Mouse (Mus musculus) midbrain, embryonic 11.5 days (tissue): ENCODE measurements around the gene Spata46. TPM values are rescaled to one million over a fixed set of nuclear protein-coding genes. Genes with fewer than 3 reads are reported as not detected.

Experiments
- ATAC-seq: fragments of 200-750 bp; cut with Nextera tagmentation; 2 replicates; pipeline ENCODE4 v1.8.0; 2017; ENCODE audit warnings: moderate TSS enrichment, moderate library complexity; ENCODE audit not compliant: low FRiP score
- DNase-seq: peaks from one replicate; pipeline ENCODE4 v3.0.0; 2015; ENCODE audit warnings: low spot score; ENCODE audit errors: missing footprints
- H3K27ac ChIP-seq: fragments of 300-500 bp; sonication (generic); 2 replicates; pipeline ENCODE4 v1.5.1; 2014; ENCODE audit warnings: low read depth, low read length
- H3K27me3 ChIP-seq: fragments of 300-500 bp; sonication (generic); 2 replicates; pipeline ENCODE4 v1.6.1; 2014; ENCODE audit warnings: mild to moderate bottlenecking, low read length, moderate library complexity, mixed read lengths; ENCODE audit not compliant: control insufficient read depth, insufficient read depth
- H3K36me3 ChIP-seq: fragments of 300-500 bp; sonication (generic); 2 replicates; pipeline ENCODE4 v1.6.1; 2014; ENCODE audit warnings: mild to moderate bottlenecking, low read length, moderate library complexity, mixed read lengths; ENCODE audit not compliant: control insufficient read depth, insufficient read depth
- H3K4me1 ChIP-seq: fragments of 300-500 bp; sonication (generic); 2 replicates; pipeline ENCODE4 v1.6.1; 2014; ENCODE audit warnings: low read length; ENCODE audit not compliant: control insufficient read depth, insufficient read depth
- H3K4me2 ChIP-seq: fragments of 300-500 bp; sonication (generic); 2 replicates; pipeline ENCODE4 v1.6.1; 2014; ENCODE audit warnings: mild to moderate bottlenecking, moderate library complexity
- H3K4me3 ChIP-seq: fragments of 300-500 bp; sonication (generic); 2 replicates; pipeline ENCODE4 v1.5.1; 2014; ENCODE audit warnings: low read depth, low read length
- H3K9ac ChIP-seq: fragments of 300-500 bp; sonication (generic); 2 replicates; pipeline ENCODE4 v1.6.1; 2014; ENCODE audit warnings: low read length
- H3K9me3 ChIP-seq: fragments of 300-500 bp; sonication (generic); 2 replicates; pipeline ENCODE4 v1.6.1; 2016; ENCODE audit warnings: low read length; ENCODE audit not compliant: control insufficient read depth
- WGBS: fragments of 180-500 bp; shearing (Covaris S2); extraction: QIAGEN DNeasy Blood & Tissue Kit; methylation state at CpG from one replicate; pipeline ENCODE4 v1.1.7; 2014; 5-methylcytosine and 5-hydroxymethylcytosine counted together
- polyA plus RNA-seq: library from polyadenylated mRNA; unstranded; fragments of >200 nt; fragmentation: Nextera tagmentation; extraction: Ambion mirVana; gene quantifications from 2 replicates; pipeline ENCODE4 v1.2.1, GENCODE M21; 2014

The Spata46 gene
- polyA plus RNA-seq, 1 experiment from 2014 or later, result 0.90 TPM

- ATAC-seq (peak; percentile 61; the same call in 1 of the 2 replicates), DNase-seq (peak; percentile 89)
- Histone ChIP-seq H3K4me2 (no peak overlapping the region), H3K36me3 (no peaks in the 10 kb centered on the region), H3K4me1 (peaks cover 3% of the 10 kb centered on the region; the same call in 1 of the 2 replicates), H3K27ac (no peak overlapping the region; the same call in 1 of the 2 replicates), H3K9ac (no peak overlapping the region), H3K27me3 (no peaks in the 10 kb centered on the region), H3K4me3 (no peak overlapping the region), H3K9me3 (no peaks in the 10 kb centered on the region)
- whole genome bisulfite sequencing, result 61% methylated on average over 15 of the region's 15 CpGs
Observed at GRCm38 (mm10) chr1:170294786-170295570, 13.6 kb upstream of the Spata46 start.

DNA sequence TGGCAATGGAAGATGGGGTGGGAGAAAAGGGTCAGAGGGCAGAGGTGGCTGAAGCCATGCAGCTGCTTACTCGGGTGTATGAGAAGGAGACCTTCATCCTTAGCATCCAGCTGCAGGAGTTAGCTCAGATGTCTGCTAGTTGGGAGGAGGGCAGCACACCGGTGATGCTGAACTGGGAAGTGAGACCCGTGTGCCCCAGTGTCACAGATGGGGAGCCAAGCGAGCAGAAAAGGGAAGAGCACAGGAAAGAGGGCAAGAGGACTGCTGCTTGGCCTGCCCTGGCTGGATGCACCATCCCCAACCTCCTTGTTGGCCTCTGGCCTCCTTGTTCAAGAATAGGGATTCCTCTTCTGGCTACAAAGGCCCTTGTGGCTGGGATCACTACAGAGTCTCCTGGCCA, 9.1 kb upstream of the Spata46 start:
- Histone ChIP-seq H3K36me3 (no peaks in the 10 kb centered on the region), H3K4me2 (no peak overlapping the region), H3K4me1 (peaks cover 3% of the 10 kb centered on the region; the same call in 1 of the 2 replicates), H3K27me3 (no peaks in the 10 kb centered on the region), H3K27ac (no peak overlapping the region), H3K4me3 (no peak overlapping the region), H3K9ac (no peak overlapping the region), H3K9me3 (no peaks in the 10 kb centered on the region)
- WGBS, result 82% methylated on average over 4 of the region's 4 CpGs
- ATAC-seq (no peak), DNase-seq (no peak)

DNA sequence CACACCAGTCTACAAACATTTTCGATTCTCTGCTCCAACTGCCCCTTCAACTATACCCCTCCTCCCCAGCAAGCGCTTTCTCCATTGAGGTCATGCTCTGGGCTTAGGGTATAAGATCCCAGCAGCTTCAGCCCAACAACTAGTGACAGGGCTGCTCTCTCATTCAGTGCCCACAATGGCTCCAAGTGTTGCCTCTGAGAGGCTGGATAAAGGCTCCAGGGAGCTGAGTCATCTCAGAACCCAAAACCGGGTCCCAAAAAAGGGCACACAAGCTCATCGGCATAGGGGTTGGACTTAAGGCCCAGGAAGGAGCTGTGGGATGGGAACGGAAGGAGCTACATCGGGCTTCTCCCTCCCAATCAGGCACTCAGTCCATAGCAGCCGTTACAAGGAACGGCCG, 6.9 kb upstream of the Spata46 start:
- Histone ChIP-seq H3K36me3 (no peaks in the 10 kb centered on the region), H3K27ac (no peak overlapping the region), H3K9ac (no peak overlapping the region), H3K9me3 (no peaks in the 10 kb centered on the region), H3K4me2 (no peak overlapping the region), H3K4me1 (no peaks in the 10 kb centered on the region), H3K27me3 (no peaks in the 10 kb centered on the region), H3K4me3 (no peak overlapping the region)
- DNase-seq (no peak), ATAC-seq (no peak)
- 95% methylated on average over 9 of the region's 9 CpGs for WGBS

DNA sequence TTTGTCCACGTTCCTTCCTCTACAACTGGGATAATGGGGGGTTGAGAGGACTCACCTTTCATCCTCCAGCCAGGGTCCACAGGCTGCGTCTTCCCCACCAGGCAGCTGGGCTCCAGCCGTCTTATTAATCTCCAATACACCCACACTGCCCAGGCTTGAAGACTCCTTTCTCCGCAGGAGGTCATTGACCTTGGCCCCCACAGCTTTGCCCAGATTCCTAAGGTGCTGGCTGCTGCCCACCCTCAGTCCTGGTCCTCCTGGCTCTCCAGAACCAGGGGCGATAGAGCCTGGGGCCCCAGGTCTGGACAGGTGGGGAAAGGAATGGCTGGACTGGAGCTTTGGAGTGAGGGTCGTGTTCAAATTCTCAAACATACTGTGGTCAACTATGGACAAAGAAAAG, 6.1 kb upstream of the Spata46 start:
- Histone ChIP-seq H3K27ac (no peak overlapping the region), H3K36me3 (no peaks in the 10 kb centered on the region), H3K27me3 (no peaks in the 10 kb centered on the region), H3K4me1 (no peaks in the 10 kb centered on the region), H3K9ac (no peak overlapping the region), H3K4me2 (no peak overlapping the region), H3K4me3 (no peak overlapping the region), H3K9me3 (no peaks in the 10 kb centered on the region)
- ATAC-seq, result no peak
- no peak for DNase-seq
- WGBS, result 66% methylated on average over 6 of the region's 6 CpGs

GRCm38 (mm10) chr1:170303103-170303502, 5.5 kb upstream of the Spata46 start:
- DNase-seq, result peak; percentile 88
- no peak for ATAC-seq
- WGBS, result 38% methylated on average over 6 of the region's 6 CpGs
- Histone ChIP-seq H3K4me2 (no peak overlapping the region), H3K4me3 (no peak overlapping the region), H3K9me3 (no peaks in the 10 kb centered on the region), H3K27me3 (no peaks in the 10 kb centered on the region), H3K9ac (no peak overlapping the region), H3K4me1 (no peaks in the 10 kb centered on the region), H3K27ac (no peak overlapping the region), H3K36me3 (no peaks in the 10 kb centered on the region)

GRCm38 (mm10) chr1:170305002-170305401, 3.6 kb upstream of the Spata46 start:
- H3K9ac ChIP-seq, result no peak overlapping the region
- H3K4me3 ChIP-seq, result no peak overlapping the region
- DNase-seq, result no peak
- 93% methylated on average over 10 of the region's 10 CpGs for WGBS
- H3K4me1 ChIP-seq, result no peaks in the 10 kb centered on the region
- H3K4me2 ChIP-seq, result no peak overlapping the region
- no peak for ATAC-seq
- H3K36me3 ChIP-seq, result no peaks in the 10 kb centered on the region
- H3K27me3 ChIP-seq, result no peaks in the 10 kb centered on the region
- no peak overlapping the region for H3K27ac ChIP-seq
- no peaks in the 10 kb centered on the region for H3K9me3 ChIP-seq

- DNase-seq (no peak), ATAC-seq (no peak)
- no peak within 1 kb of the TSS for H3K27ac ChIP-seq
- no peaks in the 10 kb centered on the region for H3K9me3 ChIP-seq
- 92% methylated on average over 4 of the region's 4 CpGs for WGBS
- H3K9ac ChIP-seq, result no peak within 1 kb of the TSS
- H3K4me2 ChIP-seq, result no peak within 1 kb of the TSS
- H3K36me3 ChIP-seq, result no peaks in the 10 kb centered on the region
- no peaks in the 10 kb centered on the region for H3K4me1 ChIP-seq
- no peaks in the 10 kb centered on the region for H3K27me3 ChIP-seq
- no peak within 1 kb of the TSS for H3K4me3 ChIP-seq
Observed at GRCm38 (mm10) chr1:170306232-170306631, 2.4 kb upstream of the Spata46 start, which contains the start of gene Gm7694. TSS of gene Gm7694 (minus strand) at chr1:170306332.

- H3K36me3 ChIP-seq, result no peaks in the 10 kb centered on the region
Observed at GRCm38 (mm10) chr1:170311431-170311830, 2.8 kb downstream of the Spata46 start.

GRCm38 (mm10) chr1:170322046-170322445, 13.4 kb downstream of the Spata46 start:
- DNase-seq (no peak), ATAC-seq (no peak)
- Histone ChIP-seq H3K4me3 (no peak overlapping the region), H3K4me2 (no peak overlapping the region), H3K9ac (no peak overlapping the region), H3K36me3 (no peaks in the 10 kb centered on the region), H3K27me3 (no peaks in the 10 kb centered on the region), H3K4me1 (no peaks in the 10 kb centered on the region), H3K9me3 (no peaks in the 10 kb centered on the region), H3K27ac (no peak overlapping the region)
- WGBS, result 86% methylated on average over 2 of the region's 2 CpGs

More at GRCm38 (mm10) chr1:170311431-170311830, 2.8 kb downstream of the Spata46 start:
- ATAC-seq, result no peak
- 82% methylated on average over 6 of the region's 6 CpGs for WGBS
- H3K9ac ChIP-seq, result no peak overlapping the region
- no peaks in the 10 kb centered on the region for H3K4me1 ChIP-seq
- no peak for DNase-seq
- no peak overlapping the region for H3K4me2 ChIP-seq
- H3K4me3 ChIP-seq, result no peak overlapping the region
- H3K27me3 ChIP-seq, result no peaks in the 10 kb centered on the region
- no peak overlapping the region for H3K27ac ChIP-seq
- H3K9me3 ChIP-seq, result no peaks in the 10 kb centered on the region
